Mouse (Mus musculus) CD4-positive helper T cell, adult 2 months (primary cell): ENCODE data around the gene Nin.

ENCODE experiments used
- DNase-seq: peaks from one replicate; pipeline ENCODE4 v3.0.0-alpha.2; 2012; ENCODE audit warnings: low read depth, missing footprints, low spot score

Gene Nin

GRCm38 (mm10) chr12:70018153-70018552, 95.4 kb downstream of the Nin start:
- DNase-seq, result peak; percentile 55

DNA sequence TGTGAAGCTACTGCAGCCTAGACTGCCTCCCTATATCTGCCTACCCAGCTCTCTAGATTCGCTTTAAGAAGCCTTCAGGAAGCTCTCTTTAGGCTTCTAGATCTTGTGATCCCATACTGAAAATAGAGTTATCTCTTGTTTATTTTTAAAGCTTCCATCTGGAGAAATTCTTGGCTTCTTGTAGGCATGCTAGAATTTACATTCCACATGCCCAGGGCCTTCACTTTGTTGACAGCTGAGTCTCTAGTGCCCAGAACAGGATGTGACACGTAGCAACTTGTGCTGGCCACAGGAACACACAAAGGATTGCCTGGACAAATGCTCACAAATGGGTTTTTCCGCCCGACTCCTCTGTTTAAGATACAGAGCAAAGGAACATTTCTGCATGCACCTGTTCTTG, 97.6 kb downstream of the Nin start:
- DNase-seq, result no peak

GRCm38 (mm10) chr12:70011681-70012080, 101.8 kb downstream of the Nin start:
- DNase-seq, result no peak

DNA sequence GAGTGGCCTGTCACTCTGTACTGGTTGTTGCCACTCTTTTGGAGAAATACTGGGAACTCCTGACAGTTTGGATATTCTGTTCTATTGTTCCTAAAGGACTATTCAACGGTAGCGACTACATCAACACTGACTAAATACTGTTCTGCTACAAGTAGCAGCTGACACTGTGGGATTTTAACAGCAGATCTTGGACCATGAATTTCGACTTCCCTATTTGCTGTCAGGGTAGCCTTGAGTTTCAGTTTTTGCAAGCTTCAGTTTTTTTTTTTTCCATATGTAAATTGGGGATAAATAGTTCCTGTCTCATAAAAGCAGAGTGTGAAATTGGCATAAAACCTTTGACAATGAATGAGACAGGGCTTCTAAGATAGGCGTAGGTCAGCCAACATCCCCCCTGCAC, 103.2 kb downstream of the Nin start:
- DNase-seq, result no peak

DNA sequence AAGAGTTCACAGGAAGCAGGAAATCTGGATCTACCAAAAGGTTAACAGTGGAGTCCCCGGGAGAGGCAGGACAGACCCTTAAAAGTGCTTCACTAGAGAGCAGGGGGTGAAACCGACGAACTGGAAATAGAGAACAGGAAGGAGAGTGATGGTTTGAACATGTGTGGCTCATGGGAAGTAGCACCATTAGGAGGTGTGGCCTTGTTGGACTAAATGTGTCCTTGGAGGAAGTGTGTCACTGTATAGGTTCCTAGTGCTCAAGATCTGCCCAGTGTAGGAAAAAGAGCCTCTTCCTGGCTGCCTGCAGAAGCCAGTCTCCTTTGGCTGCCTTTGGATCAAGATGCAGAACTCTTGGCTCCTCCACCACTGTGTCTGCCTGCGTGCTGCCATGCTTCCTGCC, 108.4 kb downstream of the Nin start:
- no peak for DNase-seq

GRCm38 (mm10) chr12:69998186-69998983, 115.1 kb downstream of the Nin start:
- DNase-seq, result no peak

DNA sequence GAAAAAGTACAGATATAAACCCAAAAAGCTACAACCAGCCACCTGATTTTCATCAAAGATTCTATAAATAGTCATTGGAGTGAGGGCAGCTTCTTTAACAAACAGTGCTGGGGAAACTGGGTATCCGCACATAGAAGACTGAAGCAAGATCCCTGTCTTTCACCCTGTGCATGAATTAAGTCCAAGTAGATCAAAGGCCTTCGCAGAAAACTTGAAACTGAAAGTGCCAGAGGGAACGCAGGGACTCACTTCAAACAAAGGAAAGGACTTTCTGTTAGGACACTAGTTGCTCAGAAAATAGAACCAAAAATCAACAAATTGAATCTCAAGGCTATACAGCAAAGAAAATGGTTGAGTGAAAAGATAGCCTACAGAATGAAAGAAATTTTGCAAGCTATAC, 118.1 kb downstream of the Nin start:
- no peak for DNase-seq

DNA sequence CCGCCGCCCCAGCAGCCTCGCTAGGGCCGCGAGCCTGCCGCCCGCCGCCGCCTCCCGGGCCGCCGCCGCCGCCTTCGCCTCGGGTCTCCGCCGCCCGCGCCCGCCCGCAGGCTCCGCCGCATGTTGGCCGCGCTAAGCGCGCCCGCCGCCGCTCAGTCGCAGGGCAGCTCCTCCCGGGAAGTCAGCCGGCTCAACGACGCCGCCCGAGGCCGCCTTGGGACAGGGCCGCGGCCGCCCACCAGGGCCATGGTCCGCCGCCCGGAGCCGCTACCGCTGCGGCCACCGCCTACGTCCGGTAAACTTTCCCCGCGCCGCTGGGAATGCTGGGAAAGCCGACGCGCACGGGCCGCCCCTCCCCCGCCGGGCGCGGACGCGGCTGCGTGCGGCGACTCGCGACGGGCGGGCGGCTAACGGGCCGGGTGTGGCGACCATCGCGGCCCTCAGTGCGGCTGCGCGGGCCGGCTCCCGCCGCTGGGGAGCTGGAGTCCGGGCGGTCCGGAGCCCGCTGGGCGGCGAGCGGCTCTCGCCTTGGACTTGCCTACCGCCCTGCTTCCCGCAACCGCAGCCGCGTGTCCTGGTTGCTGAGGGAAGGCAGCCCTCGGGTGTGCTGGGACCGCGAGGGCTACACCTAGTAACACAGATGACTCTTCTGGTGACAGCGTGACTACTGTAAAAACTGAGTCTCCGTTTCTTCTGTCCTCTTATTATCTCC, 126.6 kb downstream of the Nin start, which contains the start of gene Sav1:
Sav1 (minus strand) TSS at position 217 of the 712 bp plus-strand sequence.
- peak; percentile 70 for DNase-seq

DNA sequence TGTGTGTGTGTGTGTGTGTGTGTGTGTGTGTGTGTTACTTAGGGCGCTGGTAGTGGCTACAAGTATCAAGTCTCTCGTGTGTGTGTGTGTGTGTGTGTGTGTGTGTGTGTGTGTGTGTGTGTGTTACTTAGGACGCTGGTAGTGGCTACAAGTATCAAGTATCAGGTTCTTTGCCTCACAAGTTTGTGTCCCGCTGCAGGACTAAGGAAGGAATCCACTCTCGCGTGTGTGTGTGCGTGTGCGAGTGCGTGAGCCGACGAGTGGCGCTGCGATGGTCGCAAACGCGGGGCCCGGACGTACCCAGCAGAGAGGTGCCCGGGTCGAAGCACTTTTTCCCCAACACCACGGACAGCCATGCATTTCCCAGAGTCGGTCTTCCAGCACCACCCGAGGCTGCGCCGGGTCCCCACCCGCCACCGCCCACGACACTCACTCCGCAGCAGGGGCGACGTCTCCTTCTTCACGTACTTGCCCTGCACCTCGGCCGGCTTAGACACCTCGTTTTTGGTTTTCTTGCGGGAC, 127.2 kb downstream of the Nin start:
- DNase-seq, result peak; percentile 56

- DNase-seq, result no peak
These were observed 128.0 kb downstream of the Nin start for GRCm38 (mm10) chr12:69985546-69985945.

DNA sequence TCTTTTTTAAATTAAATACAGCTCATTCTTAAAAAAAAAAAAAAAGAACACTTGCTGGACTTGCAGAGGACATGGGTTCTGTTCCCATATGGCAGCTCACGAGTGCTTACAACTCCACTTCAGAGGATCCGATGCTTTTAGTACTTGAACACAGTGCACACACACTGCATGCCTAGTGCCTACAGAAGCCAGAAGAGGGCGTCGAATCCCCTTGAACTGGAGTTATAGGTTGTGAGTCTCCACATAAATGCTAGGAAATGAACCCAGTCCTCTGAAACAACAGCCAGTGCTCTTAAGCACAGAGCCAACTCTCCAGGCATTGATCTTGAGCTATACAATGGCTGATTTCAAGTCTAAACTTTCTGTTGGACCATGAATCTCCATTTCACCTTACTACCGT, 130.6 kb downstream of the Nin start:
- DNase-seq, result peak; percentile 28

DNA sequence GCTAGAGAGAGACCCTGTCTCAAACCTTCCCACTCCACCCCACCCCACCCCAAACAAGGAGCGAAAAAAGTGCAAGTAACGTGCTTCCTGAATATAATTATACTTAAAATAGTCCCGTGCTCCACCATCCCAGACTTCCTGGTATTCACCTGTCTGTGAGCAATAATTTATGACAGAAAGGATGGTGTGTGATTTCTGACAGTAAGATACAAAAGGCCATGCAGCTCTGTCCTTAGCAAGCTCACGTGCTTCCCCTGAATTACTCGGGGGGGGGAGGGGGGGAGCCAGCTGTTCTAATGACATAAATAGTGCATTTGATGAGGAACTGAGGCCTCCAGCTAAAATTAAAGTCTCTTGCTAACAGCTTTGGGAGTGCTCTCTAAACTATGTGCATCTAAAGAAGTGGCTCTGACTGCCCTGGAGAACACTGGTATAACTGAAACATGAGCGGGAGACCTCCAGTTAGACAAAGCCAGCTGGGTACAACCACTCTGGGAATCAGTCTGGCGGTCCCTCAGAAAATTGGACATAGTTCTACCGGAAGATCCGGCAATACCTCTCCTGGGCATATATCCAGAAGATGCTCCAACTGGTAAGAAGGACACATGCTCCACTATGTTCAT, 136.0 kb downstream of the Nin start:
- no peak for DNase-seq

- no peak for DNase-seq
These were observed 136.8 kb downstream of the Nin start for GRCm38 (mm10) chr12:69976688-69977087.

GRCm38 (mm10) chr12:69973666-69974065, 139.9 kb downstream of the Nin start:
- DNase-seq, result no peak

- DNase-seq, result no peak
These were observed 145.4 kb downstream of the Nin start for GRCm38 (mm10) chr12:69968154-69968553.

DNA sequence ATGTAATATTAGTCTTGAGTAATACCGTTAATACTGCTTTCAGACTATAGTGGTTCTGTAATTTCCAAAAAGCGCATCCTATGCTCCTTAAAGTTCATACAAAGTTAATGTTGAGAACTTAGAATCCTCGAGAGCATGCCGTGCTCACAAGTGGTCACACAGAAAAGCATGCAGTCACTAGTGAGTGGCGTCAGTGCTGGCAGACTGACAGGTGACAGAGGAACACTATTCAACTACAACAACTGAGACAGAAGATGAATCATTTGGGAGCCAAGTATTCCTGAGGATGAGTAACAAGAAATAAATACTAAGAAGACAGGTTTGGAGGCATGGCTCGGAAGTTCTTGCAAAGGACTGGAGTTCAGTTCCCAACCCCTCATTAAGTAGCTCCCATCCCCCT, 146.4 kb downstream of the Nin start:
- DNase-seq, result no peak

DNA sequence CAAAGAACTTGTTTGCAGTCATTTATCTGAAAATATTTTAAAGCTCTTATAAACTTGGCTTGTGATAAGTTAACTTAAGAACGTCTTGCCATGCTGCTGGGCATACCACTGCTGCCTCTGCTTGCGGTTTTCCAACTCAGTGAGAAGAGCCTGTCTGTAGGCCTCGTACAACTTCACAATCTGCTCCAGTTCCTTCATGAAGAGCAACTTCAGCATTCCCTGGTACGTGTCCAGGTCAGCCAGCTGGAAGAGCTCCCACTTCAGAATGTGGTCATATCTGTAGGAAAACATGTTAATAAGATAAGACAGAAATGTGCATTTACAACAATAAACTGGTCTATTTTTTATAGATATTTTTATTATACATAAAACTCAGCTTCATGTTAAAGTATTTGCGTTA, 147.4 kb downstream of the Nin start:
- no peak for DNase-seq

DNA sequence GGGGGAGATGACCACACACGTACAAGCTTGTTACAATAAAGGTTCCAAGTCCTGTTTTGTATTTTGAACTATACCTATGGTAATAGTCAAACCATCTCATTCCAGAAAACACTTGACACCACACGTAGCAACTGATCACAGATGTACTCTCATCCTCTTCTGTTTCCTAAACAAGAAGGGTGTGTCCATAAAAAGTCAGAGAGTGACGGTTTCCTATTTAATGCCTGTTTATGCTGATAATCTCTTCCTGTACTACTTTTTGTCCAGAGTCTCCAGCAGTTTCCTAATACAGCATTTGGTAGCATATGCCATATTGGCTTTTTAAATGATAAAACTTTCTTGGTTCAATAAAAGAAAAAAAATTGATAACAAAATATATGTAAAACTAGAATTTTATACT, 147.9 kb downstream of the Nin start:
- no peak for DNase-seq

DNA sequence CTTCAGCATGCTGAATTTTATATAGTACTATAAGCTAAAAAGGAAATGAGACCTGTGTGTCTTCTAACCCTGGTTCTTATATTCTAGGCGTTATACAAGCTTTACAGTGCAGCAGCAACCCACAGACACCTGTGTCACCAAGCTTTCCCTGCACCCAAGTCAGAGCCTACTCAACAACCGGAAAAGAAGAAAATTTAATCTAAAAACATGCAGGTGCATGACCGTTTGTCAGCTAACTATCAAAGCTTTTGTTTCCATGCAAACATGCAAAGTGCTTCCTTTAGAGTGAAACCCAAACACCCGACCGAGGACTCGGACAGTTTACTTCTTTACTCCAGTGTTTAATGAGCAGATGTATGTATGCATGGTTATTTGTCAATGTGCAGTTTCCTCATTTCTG, 150.4 kb downstream of the Nin start:
- DNase-seq, result no peak

DNA sequence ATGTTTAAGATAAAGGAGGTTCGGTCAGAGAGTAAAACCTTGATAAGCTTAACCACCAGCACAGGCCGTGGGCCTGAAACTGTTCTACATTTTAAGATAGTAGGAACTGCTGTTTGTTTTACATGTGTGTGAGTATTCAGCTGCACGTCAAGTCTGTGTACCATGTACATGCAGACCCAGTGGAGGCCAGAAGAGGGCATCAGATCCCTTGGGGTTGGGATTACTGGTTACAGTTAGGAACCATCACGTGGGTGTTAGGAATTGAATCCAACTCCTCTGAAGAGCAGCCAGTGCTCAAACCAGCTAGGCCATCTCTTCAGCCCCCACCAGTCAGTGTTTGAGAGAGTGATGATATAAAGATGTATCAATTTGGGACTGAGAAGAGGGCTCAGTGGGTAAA, 151.0 kb downstream of the Nin start:
- DNase-seq, result peak; percentile 39
